Mouse (Mus musculus) hindbrain, embryonic 13.5 days (tissue): ENCODE measurements at regions not wholly inside any gene's neighbourhood (a gene's known extent, or its start where the extent isn't known, plus 50 kb on each side); places are given as distances from the start of the nearest gene placed in this dataset.
A peak's percentile ranks its signal among the peaks of the same experiment; 100 is the strongest.

ENCODE experiments used
- ATAC-seq: fragments of 200-750 bp; cut with Nextera tagmentation; 2 replicates; pipeline ENCODE4 v1.8.0; 2017; ENCODE audit warnings: moderate TSS enrichment; ENCODE audit not compliant: low FRiP score
- H3K27ac ChIP-seq: fragments of 300-500 bp; sonication (generic); 2 replicates; pipeline ENCODE4 v1.5.1; 2015; ENCODE audit warnings: inconsistent platforms, mild to moderate bottlenecking, moderate library complexity
- H3K27me3 ChIP-seq: fragments of 300-500 bp; sonication (generic); 2 replicates; pipeline ENCODE4 v1.6.1; 2015; ENCODE audit warnings: mild to moderate bottlenecking, inconsistent platforms
- H3K36me3 ChIP-seq: fragments of 300-500 bp; sonication (generic); 2 replicates; pipeline ENCODE4 v1.6.1; 2015; ENCODE audit warnings: mild to moderate bottlenecking, inconsistent platforms
- H3K4me1 ChIP-seq: fragments of 300-500 bp; sonication (generic); replicated peaks from 2 replicates; pipeline ENCODE4 v1.6.1; 2015; ENCODE audit warnings: inconsistent platforms
- H3K4me2 ChIP-seq: fragments of 300-500 bp; sonication (generic); 2 replicates; pipeline ENCODE4 v1.6.1; 2015; ENCODE audit warnings: inconsistent platforms, mild to moderate bottlenecking, moderate library complexity
- H3K4me3 ChIP-seq: fragments of 300-500 bp; sonication (generic); 2 replicates; pipeline ENCODE4 v1.5.1; 2015; ENCODE audit warnings: mild to moderate bottlenecking, inconsistent platforms
- H3K9ac ChIP-seq: fragments of 300-500 bp; sonication (generic); 2 replicates; pipeline ENCODE4 v1.6.1; 2015; ENCODE audit warnings: mild to moderate bottlenecking, inconsistent platforms
- H3K9me3 ChIP-seq: fragments of 300-500 bp; sonication (generic); 2 replicates; pipeline ENCODE4 v1.6.1; 2016; ENCODE audit warnings: inconsistent platforms
- WGBS: fragments of 180-500 bp; shearing (Covaris S2); methylation state at CpG from one replicate; pipeline ENCODE4 v1.1.7; 2015; 5-methylcytosine and 5-hydroxymethylcytosine counted together

DNA sequence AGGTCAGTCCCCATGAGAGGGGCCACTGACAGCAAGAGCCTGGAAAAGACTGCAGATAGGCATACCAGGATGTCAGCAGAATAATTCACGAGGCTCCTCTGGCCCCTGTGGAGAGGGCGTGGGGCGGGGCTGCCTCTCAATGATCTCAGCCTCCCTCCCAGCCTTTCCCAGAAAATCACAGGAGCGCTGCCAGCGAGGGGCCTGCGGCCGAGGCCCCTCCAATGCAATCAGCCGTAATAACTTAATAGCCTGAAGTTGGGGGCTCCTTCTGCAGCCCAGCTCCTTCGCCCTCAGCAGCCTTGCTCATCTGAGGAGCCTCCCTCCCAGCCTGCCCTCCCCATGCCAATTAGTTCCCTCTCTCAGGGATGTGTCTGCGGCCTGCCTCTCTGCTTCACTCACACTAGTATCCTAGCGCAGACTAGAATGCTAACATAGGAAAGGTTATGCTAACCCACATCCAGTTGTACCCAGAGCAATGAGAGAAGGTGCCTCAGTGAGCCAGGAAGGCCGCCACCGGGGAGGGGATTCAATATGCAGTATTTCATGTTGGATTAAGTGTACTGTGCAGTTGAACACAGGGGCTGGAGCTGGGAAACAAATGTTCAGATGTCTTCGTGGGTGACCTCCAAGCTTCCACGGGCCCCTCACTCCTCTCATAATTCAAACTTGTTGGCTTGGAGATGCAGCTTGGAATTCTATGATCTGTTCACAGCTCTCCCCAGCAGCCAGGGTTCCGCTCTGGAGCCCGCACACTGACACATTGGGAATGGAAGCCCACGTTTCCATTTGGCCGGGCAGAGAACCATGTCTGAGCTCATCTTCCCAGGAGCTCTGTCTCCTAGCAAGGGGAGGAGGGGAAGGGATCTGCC lies 67.5 kb upstream of the Stx16 start:
- Histone ChIP-seq H3K27me3 (no peaks in the 10 kb centered on the region), H3K4me1 (peaks cover 16% of the 10 kb centered on the region), H3K4me2 (no peak overlapping the region), H3K4me3 (no peak overlapping the region), H3K27ac (peak overlapping the region; percentile 52; the same call in 1 of the 2 replicates), H3K9ac (peak overlapping the region; percentile 25), H3K36me3 (no peaks in the 10 kb centered on the region), H3K9me3 (peaks cover 9% of the 10 kb centered on the region; the same call in 1 of the 2 replicates)
- 21% methylated on average over 19 of the region's 19 CpGs for WGBS
- peak; percentile 50 for ATAC-seq

DNA sequence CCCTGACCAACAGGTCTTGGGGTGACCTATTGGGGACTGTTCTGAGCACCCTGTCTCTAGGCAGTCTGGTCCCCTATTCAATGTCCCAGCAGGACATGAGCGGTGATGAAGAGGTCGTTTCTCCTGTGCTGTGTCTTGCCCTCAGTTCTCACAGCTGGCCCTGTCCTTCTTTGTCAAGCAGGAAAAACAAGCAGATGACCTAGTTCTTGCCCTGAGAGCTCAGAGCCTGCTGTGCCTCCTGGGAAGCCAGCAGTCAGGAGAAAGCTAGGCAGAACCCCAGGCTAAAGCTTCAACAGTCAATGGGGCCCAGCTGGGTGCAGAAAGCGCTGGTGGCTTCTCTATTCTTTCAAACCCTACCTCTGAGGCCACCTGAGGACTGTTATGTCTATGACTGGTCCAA lies 66.1 kb upstream of the Stx16 start:
- H3K36me3 ChIP-seq, result no peaks in the 10 kb centered on the region
- ATAC-seq, result no peak
- no peaks in the 10 kb centered on the region for H3K9me3 ChIP-seq
- H3K4me1 ChIP-seq, result peaks cover 19% of the 10 kb centered on the region
- WGBS, result 54% methylated on average over 3 of the region's 3 CpGs
- H3K27ac ChIP-seq, result no peak overlapping the region
- H3K4me2 ChIP-seq, result no peak overlapping the region
- no peaks in the 10 kb centered on the region for H3K27me3 ChIP-seq
- no peak overlapping the region for H3K9ac ChIP-seq
- H3K4me3 ChIP-seq, result no peak overlapping the region

DNA sequence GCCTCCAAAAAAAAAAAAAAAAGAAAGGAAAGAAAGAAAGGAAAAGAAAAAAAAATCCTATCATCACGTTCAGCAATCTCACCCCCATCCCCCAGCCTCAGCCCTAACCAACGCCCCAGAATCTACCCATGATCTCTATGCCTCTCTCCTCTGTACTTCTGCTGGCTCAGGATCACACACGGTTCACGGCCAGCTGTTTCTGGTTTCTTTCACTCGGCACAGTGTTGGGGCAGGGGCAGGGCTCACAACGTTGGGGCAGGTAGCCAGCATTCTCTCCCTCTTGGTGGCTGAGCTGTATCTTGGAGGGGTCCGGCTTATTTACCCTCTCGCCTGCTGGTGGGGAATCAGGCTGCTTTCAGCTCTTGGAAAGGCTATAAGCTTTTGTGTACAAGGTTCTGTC lies 64.7 kb upstream of the Stx16 start:
- Histone ChIP-seq H3K27ac (no peak overlapping the region), H3K9ac (no peak overlapping the region)

DNA sequence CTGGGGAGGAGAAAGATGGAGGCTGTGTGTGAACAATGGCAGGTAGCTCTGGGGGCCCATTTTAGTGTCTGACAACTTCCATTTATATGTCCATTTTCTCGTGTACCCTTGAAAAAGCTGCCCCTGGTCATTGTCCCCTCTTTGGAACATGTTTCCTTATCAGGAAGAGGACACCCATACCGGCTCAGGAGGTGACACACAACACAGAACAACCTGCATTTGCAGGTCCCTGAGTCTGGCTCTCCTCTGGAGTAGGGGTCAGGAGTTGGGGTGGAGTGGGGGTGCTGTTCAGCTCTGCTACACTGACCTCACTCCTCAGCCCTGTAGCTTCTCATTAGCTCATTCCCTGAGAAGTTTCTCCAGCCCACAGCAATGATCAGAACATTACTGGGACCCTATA lies 61.7 kb upstream of the Stx16 start:
- H3K9me3 ChIP-seq, result no peaks in the 10 kb centered on the region
- 73% methylated on average over 2 of the region's 2 CpGs for WGBS

More for the DNA sequence above, 64.7 kb upstream of the Stx16 start:
- Histone ChIP-seq H3K4me3 (no peak overlapping the region), H3K4me1 (peaks cover 23% of the 10 kb centered on the region), H3K27me3 (no peaks in the 10 kb centered on the region), H3K4me2 (no peak overlapping the region), H3K36me3 (no peaks in the 10 kb centered on the region), H3K9me3 (no peaks in the 10 kb centered on the region)
- 50% methylated on average over 8 of the region's 8 CpGs for WGBS
- ATAC-seq, result no peak

DNA sequence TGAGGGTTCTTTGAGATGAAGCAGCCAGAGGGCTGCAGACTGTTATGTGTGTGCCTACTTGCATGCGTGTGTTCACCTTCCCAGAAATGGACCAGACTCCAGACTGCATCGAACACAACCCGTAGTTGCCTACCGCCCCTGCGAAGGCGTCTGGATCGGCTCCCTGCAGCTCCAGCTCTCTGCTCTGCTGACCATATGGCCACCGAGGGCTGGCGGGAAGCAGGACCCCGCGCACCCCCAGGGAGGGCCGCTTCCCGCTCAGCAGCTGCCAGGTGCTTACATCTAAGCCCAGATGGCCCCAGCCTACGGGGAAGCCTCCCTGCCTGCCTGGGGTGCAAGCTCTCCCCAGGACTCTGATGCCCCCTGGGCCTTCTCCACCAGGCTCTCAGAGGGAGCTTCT lies 60.8 kb upstream of the Stx16 start:
- H3K4me1 ChIP-seq, result peaks cover 8% of the 10 kb centered on the region
- no peaks in the 10 kb centered on the region for H3K9me3 ChIP-seq
- H3K9ac ChIP-seq, result no peak overlapping the region
- H3K27me3 ChIP-seq, result no peaks in the 10 kb centered on the region
- no peak overlapping the region for H3K27ac ChIP-seq
- no peaks in the 10 kb centered on the region for H3K36me3 ChIP-seq
- WGBS, result 47% methylated on average over 14 of the region's 14 CpGs
- H3K4me2 ChIP-seq, result no peak overlapping the region
- ATAC-seq, result peak; percentile 46; the same call in 1 of the 2 replicates
- no peak overlapping the region for H3K4me3 ChIP-seq

More for the DNA sequence above, 61.7 kb upstream of the Stx16 start:
- H3K27me3 ChIP-seq, result no peaks in the 10 kb centered on the region
- H3K9ac ChIP-seq, result no peak overlapping the region
- H3K27ac ChIP-seq, result no peak overlapping the region
- no peak overlapping the region for H3K4me3 ChIP-seq
- H3K4me2 ChIP-seq, result no peak overlapping the region
- H3K36me3 ChIP-seq, result no peaks in the 10 kb centered on the region
- ATAC-seq, result no peak
- H3K4me1 ChIP-seq, result peaks cover 8% of the 10 kb centered on the region

GRCm38 (mm10) chr2:174016068-174016467 lies 60.0 kb upstream of the Stx16 start:
- 88% methylated on average over 5 of the region's 5 CpGs for WGBS

DNA sequence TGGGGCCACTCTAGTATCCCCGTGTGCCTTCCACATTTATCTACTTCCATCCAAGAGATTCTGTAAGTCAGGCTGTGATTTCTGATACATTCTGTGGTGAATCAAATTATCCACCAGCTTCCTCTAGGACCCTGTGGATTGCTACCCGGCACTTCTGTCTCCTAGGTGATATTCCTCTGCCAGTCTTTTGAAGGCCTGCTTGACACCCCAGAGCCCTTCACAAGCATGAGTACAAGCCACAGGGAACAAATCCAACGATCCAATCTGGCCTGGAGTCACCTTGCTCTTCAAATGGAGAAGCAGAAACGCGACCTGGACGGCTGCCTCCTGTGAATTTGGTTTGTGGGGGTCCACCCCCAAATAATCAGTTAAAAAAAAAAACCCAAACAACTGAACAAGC lies 59.1 kb upstream of the Stx16 start:
- Histone ChIP-seq H3K4me1 (peaks cover 8% of the 10 kb centered on the region), H3K9me3 (no peaks in the 10 kb centered on the region), H3K36me3 (no peaks in the 10 kb centered on the region), H3K27me3 (no peaks in the 10 kb centered on the region), H3K4me3 (no peak overlapping the region), H3K9ac (no peak overlapping the region), H3K27ac (no peak overlapping the region), H3K4me2 (no peak overlapping the region)
- 55% methylated on average over 6 of the region's 6 CpGs for WGBS
- no peak for ATAC-seq

More at GRCm38 (mm10) chr2:174016068-174016467, 60.0 kb upstream of the Stx16 start:
- Histone ChIP-seq H3K9me3 (no peaks in the 10 kb centered on the region), H3K4me3 (no peak overlapping the region), H3K9ac (no peak overlapping the region), H3K27me3 (no peaks in the 10 kb centered on the region), H3K4me2 (no peak overlapping the region), H3K27ac (no peak overlapping the region), H3K4me1 (peaks cover 8% of the 10 kb centered on the region), H3K36me3 (no peaks in the 10 kb centered on the region)
- ATAC-seq, result no peak

DNA sequence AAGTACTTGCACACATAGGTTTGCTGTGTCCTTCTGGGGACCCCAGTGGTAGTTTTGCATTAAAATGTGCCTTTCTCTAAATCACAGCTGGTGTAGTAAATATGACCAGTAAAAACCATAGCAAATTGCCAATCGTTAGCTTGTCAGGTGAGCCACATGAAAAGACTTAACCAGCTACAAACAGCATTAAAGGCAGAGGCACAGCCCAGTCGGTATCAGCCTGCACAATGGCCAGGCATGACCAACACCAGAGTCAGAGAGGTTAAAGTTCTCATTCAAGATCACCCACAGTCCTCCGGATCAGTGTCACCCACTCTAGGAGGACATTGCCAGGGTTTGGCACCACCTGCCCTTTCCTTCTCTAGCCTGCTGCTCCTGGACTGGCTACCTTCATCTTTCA lies 58.5 kb upstream of the Stx16 start:
- no peak for ATAC-seq
- Histone ChIP-seq H3K4me3 (no peak overlapping the region), H3K4me1 (peaks cover 8% of the 10 kb centered on the region), H3K27me3 (no peaks in the 10 kb centered on the region), H3K9me3 (no peaks in the 10 kb centered on the region), H3K27ac (no peak overlapping the region), H3K36me3 (no peaks in the 10 kb centered on the region), H3K9ac (no peak overlapping the region), H3K4me2 (no peak overlapping the region)
- WGBS, result 72% methylated on average over 3 of the region's 3 CpGs

GRCm38 (mm10) chr2:174018002-174018401 lies 58.1 kb upstream of the Stx16 start:
- ATAC-seq, result no peak
- Histone ChIP-seq H3K27ac (no peak overlapping the region), H3K36me3 (no peaks in the 10 kb centered on the region), H3K4me3 (no peak overlapping the region), H3K27me3 (no peaks in the 10 kb centered on the region), H3K9me3 (no peaks in the 10 kb centered on the region), H3K9ac (no peak overlapping the region), H3K4me2 (no peak overlapping the region), H3K4me1 (peaks cover 8% of the 10 kb centered on the region)
- 80% methylated on average over 7 of the region's 7 CpGs for WGBS

- Histone ChIP-seq H3K4me1 (peaks cover 5% of the 10 kb centered on the region), H3K9me3 (no peaks in the 10 kb centered on the region), H3K4me3 (no peak overlapping the region), H3K4me2 (no peak overlapping the region), H3K9ac (no peak overlapping the region), H3K27ac (no peak overlapping the region), H3K27me3 (no peaks in the 10 kb centered on the region), H3K36me3 (no peaks in the 10 kb centered on the region)
- over 99% methylated on average over 4 of the region's 4 CpGs for WGBS
- no peak for ATAC-seq
Observed at GRCm38 (mm10) chr2:174018986-174019385, 57.1 kb upstream of the Stx16 start.

DNA sequence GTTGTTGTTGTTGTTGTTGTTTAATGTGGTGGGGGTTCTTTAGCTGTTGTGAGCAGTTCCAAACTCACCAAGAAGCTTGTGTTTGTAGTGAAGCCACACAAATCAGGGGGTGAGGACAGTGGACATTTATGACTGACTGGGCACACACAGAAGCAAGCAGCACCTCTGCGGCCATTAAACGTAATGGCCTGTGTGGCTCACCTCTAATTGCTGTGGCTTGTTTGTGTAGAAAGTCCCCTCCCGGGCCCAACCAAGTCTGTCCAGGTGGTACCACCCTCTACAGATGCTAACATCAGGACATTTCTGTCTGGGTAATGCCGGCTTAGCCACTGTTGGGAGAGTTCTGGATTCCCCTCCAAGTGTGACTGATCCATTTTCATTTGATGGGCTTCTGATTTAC lies 56.1 kb upstream of the Stx16 start:
- ATAC-seq, result no peak
- Histone ChIP-seq H3K27me3 (no peaks in the 10 kb centered on the region), H3K36me3 (no peaks in the 10 kb centered on the region), H3K27ac (no peak overlapping the region), H3K4me1 (peaks cover 4% of the 10 kb centered on the region), H3K9ac (no peak overlapping the region), H3K4me2 (no peak overlapping the region), H3K4me3 (no peak overlapping the region), H3K9me3 (no peaks in the 10 kb centered on the region)
- WGBS, result 90% methylated on average over 4 of the region's 4 CpGs

GRCm38 (mm10) chr2:174020447-174020846 lies 55.7 kb upstream of the Stx16 start:
- H3K4me2 ChIP-seq, result no peak overlapping the region
- H3K27me3 ChIP-seq, result no peaks in the 10 kb centered on the region
- no peak for ATAC-seq
- no peak overlapping the region for H3K27ac ChIP-seq
- H3K4me1 ChIP-seq, result peaks cover 5% of the 10 kb centered on the region
- no peak overlapping the region for H3K4me3 ChIP-seq
- WGBS, result 68% methylated on average over 7 of the region's 7 CpGs
- no peaks in the 10 kb centered on the region for H3K36me3 ChIP-seq
- no peak overlapping the region for H3K9ac ChIP-seq
- no peaks in the 10 kb centered on the region for H3K9me3 ChIP-seq

DNA sequence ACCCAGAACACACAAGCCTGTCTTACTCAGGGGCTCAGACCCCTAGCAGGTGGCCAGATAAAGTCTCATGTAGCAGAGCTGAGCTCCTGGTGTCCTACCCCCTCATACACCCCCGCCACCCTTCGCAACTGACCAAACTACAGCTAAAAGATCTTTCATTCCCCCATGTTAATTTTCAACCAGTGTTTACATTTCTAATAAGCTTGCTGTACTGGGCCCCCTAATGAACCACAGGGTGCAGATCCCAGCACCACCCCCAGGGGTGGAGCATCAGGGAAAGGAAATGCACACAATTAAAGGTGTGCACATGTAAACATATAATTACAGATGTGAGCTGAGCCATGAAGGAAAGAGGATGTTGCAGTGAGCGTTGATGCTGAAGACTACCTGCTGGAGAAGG lies 54.6 kb upstream of the Stx16 start:
- no peak overlapping the region for H3K9ac ChIP-seq
- no peaks in the 10 kb centered on the region for H3K9me3 ChIP-seq
- H3K4me2 ChIP-seq, result no peak overlapping the region
- H3K4me3 ChIP-seq, result no peak overlapping the region
- no peaks in the 10 kb centered on the region for H3K36me3 ChIP-seq
- ATAC-seq, result no peak
- no peaks in the 10 kb centered on the region for H3K27me3 ChIP-seq
- peaks cover 6% of the 10 kb centered on the region for H3K4me1 ChIP-seq
- WGBS, result 83% methylated on average over 3 of the region's 3 CpGs
- no peak overlapping the region for H3K27ac ChIP-seq
